Mouse (Mus musculus): ENCODE data around the gene Urad. TPM values are rescaled to one million over a fixed set of nuclear protein-coding genes. Genes with fewer than 3 reads are reported as not detected.

The Urad gene
- polyA plus RNA-seq, 1 experiment from 2014 or later, result not detected

GRCm38 (mm10) chr5:147345981-147346380 is 23.7 kb upstream of the Urad start:
- H3K9ac ChIP-seq (replicated peaks), result no peak overlapping the region
- H3K36me3 ChIP-seq, result no peaks in the 10 kb centered on the region
- H3K4me1 ChIP-seq, result no peaks in the 10 kb centered on the region
- H3K27ac ChIP-seq (replicated peaks), result no peak overlapping the region
- no peak for ATAC-seq (ENCODE audit: low FRiP score, low read depth)
- 84% methylated on average over 1 of the region's 1 CpGs for WGBS
- no peaks in the 10 kb centered on the region for H3K27me3 ChIP-seq
- H3K4me2 ChIP-seq (replicated peaks), result no peak overlapping the region
- no peak overlapping the region for H3K4me3 ChIP-seq
- no peaks in the 10 kb centered on the region for H3K9me3 ChIP-seq

- 84% methylated on average over 10 of the region's 10 CpGs for WGBS
- H3K9ac ChIP-seq (replicated peaks), result no peak overlapping the region
These were observed 21.7 kb upstream of the Urad start for GRCm38 (mm10) chr5:147343904-147344303.

GRCm38 (mm10) chr5:147342901-147343300 is 20.7 kb upstream of the Urad start:
- no peak for ATAC-seq (ENCODE audit: low FRiP score, low read depth)
- H3K36me3 ChIP-seq, result no peaks in the 10 kb centered on the region
- no peaks in the 10 kb centered on the region for H3K4me1 ChIP-seq
- WGBS, result 86% methylated on average over 6 of the region's 6 CpGs
- no peaks in the 10 kb centered on the region for H3K27me3 ChIP-seq
- H3K9me3 ChIP-seq, result no peaks in the 10 kb centered on the region
- no peak overlapping the region for H3K27ac ChIP-seq (replicated peaks)
- no peak overlapping the region for H3K9ac ChIP-seq (replicated peaks)
- no peak overlapping the region for H3K4me2 ChIP-seq (replicated peaks)
- no peak overlapping the region for H3K4me3 ChIP-seq

More at GRCm38 (mm10) chr5:147343904-147344303, 21.7 kb upstream of the Urad start:
- Histone ChIP-seq H3K27ac (replicated peaks) (no peak overlapping the region), H3K4me1 (no peaks in the 10 kb centered on the region), H3K9me3 (no peaks in the 10 kb centered on the region), H3K4me2 (replicated peaks) (no peak overlapping the region), H3K4me3 (no peak overlapping the region), H3K36me3 (no peaks in the 10 kb centered on the region), H3K27me3 (no peaks in the 10 kb centered on the region)
- ATAC-seq (ENCODE audit: low FRiP score, low read depth), result no peak

- Histone ChIP-seq H3K9ac (replicated peaks) (no peak overlapping the region), H3K9me3 (no peaks in the 10 kb centered on the region), H3K27me3 (no peaks in the 10 kb centered on the region), H3K27ac (replicated peaks) (no peak overlapping the region), H3K4me1 (no peaks in the 10 kb centered on the region), H3K4me3 (no peak overlapping the region), H3K4me2 (replicated peaks) (no peak overlapping the region), H3K36me3 (no peaks in the 10 kb centered on the region)
- ATAC-seq (ENCODE audit: low FRiP score, low read depth), result no peak
- WGBS, result 90% methylated on average over 13 of the region's 13 CpGs
These were observed 18.6 kb upstream of the Urad start for GRCm38 (mm10) chr5:147340741-147341414.

GRCm38 (mm10) chr5:147339560-147339959 is 17.3 kb upstream of the Urad start:
- no peaks in the 10 kb centered on the region for H3K27me3 ChIP-seq
- ATAC-seq (ENCODE audit: low FRiP score, low read depth), result no peak
- H3K4me3 ChIP-seq, result no peak overlapping the region
- no peak overlapping the region for H3K9ac ChIP-seq (replicated peaks)
- H3K9me3 ChIP-seq, result no peaks in the 10 kb centered on the region
- no peaks in the 10 kb centered on the region for H3K36me3 ChIP-seq
- no peaks in the 10 kb centered on the region for H3K4me1 ChIP-seq
- WGBS, result 85% methylated on average over 11 of the region's 11 CpGs
- H3K27ac ChIP-seq (replicated peaks), result no peak overlapping the region
- H3K4me2 ChIP-seq (replicated peaks), result no peak overlapping the region

- H3K4me3 ChIP-seq, result no peak overlapping the region
- ATAC-seq (ENCODE audit: low FRiP score, low read depth), result no peak
- H3K27ac ChIP-seq (replicated peaks), result no peak overlapping the region
- H3K9ac ChIP-seq (replicated peaks), result no peak overlapping the region
- H3K36me3 ChIP-seq, result no peaks in the 10 kb centered on the region
- no peaks in the 10 kb centered on the region for H3K27me3 ChIP-seq
- 53% methylated on average over 9 of the region's 9 CpGs for WGBS
- no peaks in the 10 kb centered on the region for H3K9me3 ChIP-seq
- no peak overlapping the region for H3K4me2 ChIP-seq (replicated peaks)
- no peaks in the 10 kb centered on the region for H3K4me1 ChIP-seq
These were observed 16.7 kb upstream of the Urad start for GRCm38 (mm10) chr5:147338967-147339366.

GRCm38 (mm10) chr5:147332711-147333110 is 10.5 kb upstream of the Urad start:
- no peaks in the 10 kb centered on the region for H3K36me3 ChIP-seq
- no peak overlapping the region for H3K9ac ChIP-seq (replicated peaks)
- no peak overlapping the region for H3K4me3 ChIP-seq
- no peak overlapping the region for H3K27ac ChIP-seq (replicated peaks)
- no peaks in the 10 kb centered on the region for H3K4me1 ChIP-seq
- 52% methylated on average over 7 of the region's 7 CpGs for WGBS
- no peak overlapping the region for H3K4me2 ChIP-seq (replicated peaks)
- H3K27me3 ChIP-seq, result peaks cover 6% of the 10 kb centered on the region
- ATAC-seq (ENCODE audit: low FRiP score, low read depth), result no peak
- no peaks in the 10 kb centered on the region for H3K9me3 ChIP-seq

- Histone ChIP-seq H3K27ac (replicated peaks) (no peak overlapping the region), H3K36me3 (no peaks in the 10 kb centered on the region), H3K4me1 (no peaks in the 10 kb centered on the region), H3K4me2 (replicated peaks) (no peak overlapping the region), H3K9ac (replicated peaks) (no peak overlapping the region), H3K9me3 (no peaks in the 10 kb centered on the region), H3K27me3 (peaks cover 6% of the 10 kb centered on the region), H3K4me3 (no peak overlapping the region)
- ATAC-seq (ENCODE audit: low FRiP score, low read depth), result no peak
- WGBS, result 47% methylated on average over 2 of the region's 2 CpGs
These were observed 9.3 kb upstream of the Urad start for GRCm38 (mm10) chr5:147331547-147331946.

- Histone ChIP-seq H3K9ac (replicated peaks) (no peak overlapping the region), H3K4me2 (replicated peaks) (no peak overlapping the region), H3K27ac (replicated peaks) (no peak overlapping the region), H3K27me3 (peaks cover 6% of the 10 kb centered on the region), H3K4me1 (no peaks in the 10 kb centered on the region), H3K36me3 (no peaks in the 10 kb centered on the region), H3K4me3 (no peak overlapping the region), H3K9me3 (no peaks in the 10 kb centered on the region)
- ATAC-seq (ENCODE audit: low FRiP score, low read depth), result no peak
- WGBS, result 83% methylated on average over 11 of the region's 11 CpGs
These were observed 7.7 kb upstream of the Urad start for GRCm38 (mm10) chr5:147329946-147330345.

GRCm38 (mm10) chr5:147327636-147328035 is 5.4 kb upstream of the Urad start:
- Histone ChIP-seq H3K4me2 (replicated peaks) (no peak overlapping the region), H3K27ac (replicated peaks) (no peak overlapping the region), H3K36me3 (no peaks in the 10 kb centered on the region), H3K4me1 (no peaks in the 10 kb centered on the region), H3K4me3 (no peak overlapping the region), H3K9me3 (no peaks in the 10 kb centered on the region), H3K27me3 (peaks cover 19% of the 10 kb centered on the region), H3K9ac (replicated peaks) (no peak overlapping the region)
- ATAC-seq (ENCODE audit: low FRiP score, low read depth), result no peak
- WGBS, result 93% methylated on average over 5 of the region's 5 CpGs

- Histone ChIP-seq H3K4me2 (replicated peaks) (no peak overlapping the region), H3K4me3 (no peak overlapping the region), H3K9me3 (no peaks in the 10 kb centered on the region), H3K36me3 (no peaks in the 10 kb centered on the region), H3K4me1 (no peaks in the 10 kb centered on the region), H3K9ac (replicated peaks) (no peak overlapping the region), H3K27me3 (peaks cover 36% of the 10 kb centered on the region), H3K27ac (replicated peaks) (no peak overlapping the region)
- ATAC-seq (ENCODE audit: low FRiP score, low read depth), result no peak
- 77% methylated on average over 11 of the region's 11 CpGs for WGBS
These were observed 3.7 kb upstream of the Urad start for GRCm38 (mm10) chr5:147325931-147326330.

GRCm38 (mm10) chr5:147323237-147323917 is 1.1 kb upstream of the Urad start:
- H3K9me3 ChIP-seq, result no peaks in the 10 kb centered on the region
- no peak for ATAC-seq (ENCODE audit: low FRiP score, low read depth)
- H3K4me2 ChIP-seq (replicated peaks), result no peak overlapping the region
- no peak overlapping the region for H3K9ac ChIP-seq (replicated peaks)
- H3K4me1 ChIP-seq, result no peaks in the 10 kb centered on the region
- H3K4me3 ChIP-seq, result no peak overlapping the region
- peaks cover 54% of the 10 kb centered on the region for H3K27me3 ChIP-seq
- 19% methylated on average over 17 of the region's 17 CpGs for WGBS
- no peak overlapping the region for H3K27ac ChIP-seq (replicated peaks)
- no peaks in the 10 kb centered on the region for H3K36me3 ChIP-seq

Measured in midbrain, embryonic 12.5 days (tissue).